Mouse (Mus musculus) CH12.LX (cell line): ENCODE results near the gene Gm49673.

ENCODE experiments used
- CTCF ChIP-seq, 2 experiments: IDR thresholded peaks in 1 of 2; conservative IDR thresholded peaks in 1 of 2; 2 replicates each; pipeline ENCODE4 v1.5.1; 2011 to 2012; ENCODE audit warnings: low read depth in 2 of 2, low read length in 2 of 2, improper control_type of control experiment in 1 of 2, inconsistent platforms in 1 of 2, mild to moderate bottlenecking in 1 of 2, moderate library complexity in 1 of 2
- ELF1 ChIP-seq: IDR thresholded peaks from 2 replicates; pipeline ENCODE4 v1.6.1; 2014; ENCODE audit warnings: low read depth, mild to moderate bottlenecking, inconsistent platforms, low read length, improper control_type of control experiment
- HCFC1 ChIP-seq: IDR thresholded peaks from 2 replicates; pipeline ENCODE4 v1.6.1; 2012; ENCODE audit warnings: low read depth, mild to moderate bottlenecking, inconsistent platforms, low read length, improper control_type of control experiment
- MAX ChIP-seq: IDR thresholded peaks from 2 replicates; pipeline ENCODE4 v1.6.1; 2011; ENCODE audit warnings: low read length, improper control_type of control experiment
- POLR2A ChIP-seq: IDR thresholded peaks from 2 replicates; pipeline ENCODE4 v1.6.1; 2011; ENCODE audit warnings: low read depth, mild to moderate bottlenecking, improper control_type of control experiment, low read length
- RCOR1 ChIP-seq: conservative IDR thresholded peaks from 2 replicates; pipeline ENCODE4 v1.6.1; 2012; ENCODE audit warnings: low read depth, mild to moderate bottlenecking, inconsistent platforms, low read length, improper control_type of control experiment
- SMC3 ChIP-seq: IDR thresholded peaks from 2 replicates; pipeline ENCODE4 v1.6.1; 2011; ENCODE audit warnings: low read depth, low read length, improper control_type of control experiment
- TCF12 ChIP-seq: IDR thresholded peaks from 2 replicates; pipeline ENCODE4 v1.6.1; 2014; ENCODE audit warnings: low read depth, mild to moderate bottlenecking, inconsistent platforms, low read length, improper control_type of control experiment
- USF1 ChIP-seq: IDR thresholded peaks from 2 replicates; pipeline ENCODE4 v1.6.1; 2014; ENCODE audit warnings: low read depth, mild to moderate bottlenecking, inconsistent platforms, low read length, improper control_type of control experiment
- ZKSCAN1 ChIP-seq: IDR thresholded peaks from 2 replicates; pipeline ENCODE4 v1.6.1; 2012; ENCODE audit warnings: low read depth, inconsistent platforms, low read length, improper control_type of control experiment, borderline replicate concordance

GRCm38 (mm10) chr17:8184217-8184616, 36.6 kb upstream of the Gm49673 start:
- TF ChIP-seq ZKSCAN1 (no peak), TCF12 (no peak), RCOR1 (no peak), CTCF (conservative IDR thresholded peaks at IDR 0.05 in 1 of 2, IDR thresholded peaks at IDR 0.05 in 1 of 2; ENCODE audit: low read depth in 2 of 2, low read length in 2 of 2) (no peak), MAX (no peak), USF1 (no peak), ELF1 (no peak), POLR2A (no peak), SMC3 (no peak), HCFC1 (no peak)
